Mouse (Mus musculus): ENCODE results near the gene Uncx. TPM values are rescaled to one million over a fixed set of nuclear protein-coding genes. Genes with fewer than 3 reads are reported as not detected.

Uncx gene
- polyA plus RNA-seq, 1 experiment from 2014 or later: 37.0 TPM

- Histone ChIP-seq H3K4me1 (peaks cover 61% of the 10 kb centered on the region), H3K27ac (no peak overlapping the region), H3K4me2 (no peak overlapping the region; the same call in 1 of the 2 replicates), H3K9me3 (no peaks in the 10 kb centered on the region), H3K9ac (no peak overlapping the region), H3K36me3 (replicated peaks) (no peaks in the 10 kb centered on the region), H3K4me3 (replicated peaks) (peak overlapping the region; percentile 45), H3K27me3 (peaks cover 100% of the 10 kb centered on the region)
- 1% methylated on average over 7 of the region's 7 CpGs for WGBS
- ATAC-seq (ENCODE audit: low FRiP score): no peak
Observed at GRCm38 (mm10) chr5:139545221-139545620, 1.9 kb downstream of the Uncx start.

GRCm38 (mm10) chr5:139545673-139546335 is 2.5 kb downstream of the Uncx start:
- 1% methylated on average over 9 of the region's 9 CpGs for WGBS
- peaks cover 55% of the 10 kb centered on the region for H3K4me1 ChIP-seq
- no peaks in the 10 kb centered on the region for H3K9me3 ChIP-seq
- peaks cover 100% of the 10 kb centered on the region for H3K27me3 ChIP-seq
- peak overlapping the region; percentile 43 for H3K4me2 ChIP-seq
- H3K4me3 ChIP-seq (replicated peaks): peak overlapping the region; percentile 45
- no peak for ATAC-seq (ENCODE audit: low FRiP score)
- H3K9ac ChIP-seq: peak overlapping the region; percentile 56
- no peaks in the 10 kb centered on the region for H3K36me3 ChIP-seq (replicated peaks)
- peak overlapping the region; percentile 81 for H3K27ac ChIP-seq

GRCm38 (mm10) chr5:139546336-139546770 is 3.1 kb downstream of the Uncx start:
- H3K4me2 ChIP-seq: peak overlapping the region; percentile 43
- no peaks in the 10 kb centered on the region for H3K9me3 ChIP-seq
- peak overlapping the region; percentile 81 for H3K27ac ChIP-seq
- ATAC-seq (ENCODE audit: low FRiP score): no peak
- H3K4me1 ChIP-seq: peaks cover 53% of the 10 kb centered on the region
- H3K27me3 ChIP-seq: peaks cover 100% of the 10 kb centered on the region
- no peaks in the 10 kb centered on the region for H3K36me3 ChIP-seq (replicated peaks)
- H3K9ac ChIP-seq: peak overlapping the region; percentile 56
- peak overlapping the region; percentile 45 for H3K4me3 ChIP-seq (replicated peaks)
- WGBS: under 1% methylated on average over 26 of the region's 26 CpGs

- Histone ChIP-seq H3K4me2 (peak overlapping the region; percentile 43), H3K4me3 (replicated peaks) (peak overlapping the region; percentile 45), H3K9me3 (no peaks in the 10 kb centered on the region), H3K36me3 (replicated peaks) (no peaks in the 10 kb centered on the region), H3K4me1 (peaks cover 48% of the 10 kb centered on the region), H3K27ac (peak overlapping the region; percentile 81), H3K9ac (peak overlapping the region; percentile 56), H3K27me3 (peaks cover 100% of the 10 kb centered on the region)
- ATAC-seq (ENCODE audit: low FRiP score): no peak
- under 1% methylated on average over 64 of the region's 68 CpGs for WGBS
Observed at GRCm38 (mm10) chr5:139546771-139547420, 3.6 kb downstream of the Uncx start.

- Histone ChIP-seq H3K9me3 (no peaks in the 10 kb centered on the region), H3K4me2 (peak overlapping the region; percentile 43), H3K27ac (peak overlapping the region; percentile 81), H3K36me3 (replicated peaks) (no peaks in the 10 kb centered on the region), H3K4me3 (replicated peaks) (peak overlapping the region; percentile 45), H3K27me3 (peaks cover 100% of the 10 kb centered on the region), H3K9ac (peak overlapping the region; percentile 56), H3K4me1 (peaks cover 51% of the 10 kb centered on the region)
- ATAC-seq (ENCODE audit: low FRiP score): no peak
- under 1% methylated on average over 45 of the region's 49 CpGs for WGBS
Observed at GRCm38 (mm10) chr5:139547421-139547931, 4.2 kb downstream of the Uncx start.

- no peaks in the 10 kb centered on the region for H3K36me3 ChIP-seq (replicated peaks)
- H3K4me1 ChIP-seq: peaks cover 61% of the 10 kb centered on the region
- H3K27ac ChIP-seq: peak overlapping the region; percentile 81; the same call in 1 of the 2 replicates
- H3K27me3 ChIP-seq: peaks cover 94% of the 10 kb centered on the region
- no peaks in the 10 kb centered on the region for H3K9me3 ChIP-seq
- ATAC-seq (ENCODE audit: low FRiP score): no peak
- WGBS: 1% methylated on average over 29 of the region's 29 CpGs
- H3K4me2 ChIP-seq: peak overlapping the region; percentile 17; the same call in 1 of the 2 replicates
- peak overlapping the region; percentile 17; the same call in 1 of the 2 replicates for H3K4me3 ChIP-seq (replicated peaks)
- no peak overlapping the region for H3K9ac ChIP-seq
Observed at GRCm38 (mm10) chr5:139553446-139554273, 10.4 kb downstream of the Uncx start.

DNA sequence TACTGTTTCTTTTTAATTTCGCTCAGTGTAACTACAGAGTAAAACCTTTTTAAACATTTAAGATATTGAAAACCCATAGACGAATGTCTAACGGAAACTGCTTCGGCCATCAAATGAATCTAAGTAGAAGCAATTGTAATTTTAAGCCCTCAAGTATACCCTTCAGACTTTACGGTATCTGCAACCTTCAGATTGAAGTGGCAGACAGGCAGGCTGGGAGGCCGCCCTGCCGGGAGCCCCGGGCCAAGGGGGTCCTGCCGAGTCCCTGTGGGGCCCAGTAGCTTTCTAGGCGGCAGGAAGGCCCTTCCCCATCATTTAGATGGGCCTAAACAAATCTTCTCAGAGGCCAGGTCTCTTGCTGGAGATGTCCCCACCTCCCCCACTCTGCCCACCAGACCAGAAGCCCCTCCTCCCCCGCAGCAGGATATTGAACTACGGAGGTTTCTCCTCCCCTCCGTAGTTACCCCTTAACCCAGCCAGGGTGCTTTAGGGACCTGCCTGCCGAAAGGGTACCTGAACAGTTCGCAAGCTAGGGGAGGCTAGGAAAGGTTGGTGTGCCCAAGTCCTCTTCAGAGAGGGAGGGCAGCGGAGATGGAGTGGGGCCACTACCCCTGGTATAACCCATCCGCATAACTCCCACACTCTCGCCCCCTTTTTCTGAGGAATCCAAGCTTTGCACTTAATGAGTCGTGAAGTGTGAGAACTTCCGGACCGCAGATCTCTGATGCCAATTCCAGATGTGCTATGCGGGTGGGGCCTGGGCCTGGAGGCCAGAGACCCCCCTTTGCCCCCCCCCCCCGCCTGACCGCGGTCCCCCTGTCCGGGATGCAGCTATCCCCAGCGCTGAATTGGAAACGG is 11.4 kb downstream of the Uncx start:
- Histone ChIP-seq H3K4me1 (peaks cover 64% of the 10 kb centered on the region), H3K27me3 (peaks cover 92% of the 10 kb centered on the region), H3K36me3 (replicated peaks) (no peaks in the 10 kb centered on the region), H3K4me2 (no peak overlapping the region), H3K9me3 (no peaks in the 10 kb centered on the region), H3K27ac (peak overlapping the region; percentile 38; the same call in 1 of the 2 replicates), H3K4me3 (replicated peaks) (peak overlapping the region; percentile 2; the same call in 1 of the 2 replicates), H3K9ac (no peak overlapping the region)
- 2% methylated on average over 28 of the region's 28 CpGs for WGBS
- no peak for ATAC-seq (ENCODE audit: low FRiP score)

- H3K27ac ChIP-seq: 0 out of 2 replicates have a peak overlapping the region, but pooled peaks have one; percentile 13
- H3K27me3 ChIP-seq: peaks cover 92% of the 10 kb centered on the region
- ATAC-seq (ENCODE audit: low FRiP score): no peak
- H3K4me2 ChIP-seq: no peak overlapping the region
- H3K4me1 ChIP-seq: peaks cover 67% of the 10 kb centered on the region
- H3K9me3 ChIP-seq: no peaks in the 10 kb centered on the region
- no peak overlapping the region for H3K9ac ChIP-seq
- H3K4me3 ChIP-seq (replicated peaks): no peak overlapping the region
- 2% methylated on average over 7 of the region's 7 CpGs for WGBS
- H3K36me3 ChIP-seq (replicated peaks): no peaks in the 10 kb centered on the region
Observed at GRCm38 (mm10) chr5:139555476-139556115, 12.3 kb downstream of the Uncx start.

GRCm38 (mm10) chr5:139556116-139556678 is 12.9 kb downstream of the Uncx start:
- ATAC-seq (ENCODE audit: low FRiP score): no peak
- Histone ChIP-seq H3K9me3 (no peaks in the 10 kb centered on the region), H3K27ac (no peak overlapping the region), H3K4me2 (no peak overlapping the region), H3K36me3 (replicated peaks) (no peaks in the 10 kb centered on the region), H3K27me3 (peaks cover 92% of the 10 kb centered on the region), H3K4me1 (peaks cover 65% of the 10 kb centered on the region), H3K9ac (no peak overlapping the region), H3K4me3 (replicated peaks) (no peak overlapping the region)
- 1% methylated on average over 6 of the region's 6 CpGs for WGBS

- Histone ChIP-seq H3K4me3 (replicated peaks) (no peak overlapping the region), H3K4me1 (peaks cover 63% of the 10 kb centered on the region), H3K9me3 (no peaks in the 10 kb centered on the region), H3K9ac (no peak overlapping the region), H3K27ac (no peak overlapping the region), H3K36me3 (replicated peaks) (no peaks in the 10 kb centered on the region), H3K4me2 (no peak overlapping the region), H3K27me3 (peaks cover 92% of the 10 kb centered on the region)
- 3% methylated on average over 10 of the region's 10 CpGs for WGBS
- ATAC-seq (ENCODE audit: low FRiP score): no peak
Observed at GRCm38 (mm10) chr5:139557079-139557478, 13.8 kb downstream of the Uncx start.
